Mouse (Mus musculus) ES-E14 (cell line): ENCODE results near the gene Ephx3. TPM values are rescaled to one million over a fixed set of nuclear protein-coding genes. Genes with fewer than 3 reads are reported as not detected.
A peak's percentile ranks its signal among the peaks of the same experiment; 100 is the strongest.

Source experiments
- DNase-seq: peaks from one replicate; pipeline ENCODE4 v3.0.0-alpha.2; 2013; ENCODE audit warnings: low read depth, low spot score
- H3K27ac ChIP-seq: 2 replicates; pipeline ENCODE4 v1.5.1; 2012; ENCODE audit warnings: low read depth, mild to moderate bottlenecking, low read length, moderate library complexity, mixed read lengths; ENCODE audit not compliant: poor library complexity, insufficient read depth, severe bottlenecking
- H3K36me3 ChIP-seq: 2 replicates; pipeline ENCODE4 v1.6.1; 2012; ENCODE audit warnings: mild to moderate bottlenecking, low read length, moderate library complexity, mixed read lengths; ENCODE audit not compliant: control insufficient read depth, poor library complexity, insufficient read depth, severe bottlenecking
- H3K4me1 ChIP-seq, 2 experiments: fragments of 150-350 bp in 1 of 2; sonication (generic) in 1 of 2; 2 replicates each; pipeline ENCODE4 v1.6.1; 2012; ENCODE audit warnings: low read length in 2 of 2, mild to moderate bottlenecking in 1 of 2, mixed read lengths in 1 of 2; ENCODE audit not compliant: control insufficient read depth in 2 of 2, insufficient read depth in 2 of 2, poor library complexity in 1 of 2
- H3K4me3 ChIP-seq, 2 experiments: fragments of 150-350 bp in 1 of 2; sonication (generic) in 1 of 2; 2 replicates each; pipeline ENCODE4 v1.5.1; 2012; ENCODE audit warnings: low read length in 2 of 2, low read depth in 1 of 2, mild to moderate bottlenecking in 1 of 2, mixed read lengths in 1 of 2; ENCODE audit not compliant: insufficient read depth in 1 of 2, poor library complexity in 1 of 2, severe bottlenecking in 1 of 2
- H3K9ac ChIP-seq: 2 replicates; pipeline ENCODE4 v1.6.1; 2012; ENCODE audit warnings: low read depth, mild to moderate bottlenecking, low read length, mixed read lengths; ENCODE audit not compliant: poor library complexity, insufficient read depth, severe bottlenecking
- H3K9me3 ChIP-seq: fragments of 150-350 bp; sonication (generic); 2 replicates; pipeline ENCODE4 v1.6.1; 2012; ENCODE audit warnings: low read depth, mild to moderate bottlenecking, low read length; ENCODE audit not compliant: control insufficient read depth, insufficient read depth
- CHD2 ChIP-seq: IDR thresholded peaks from 2 replicates; pipeline ENCODE4 v1.6.1; 2014; ENCODE audit warnings: mild to moderate bottlenecking, low read depth, low read length, inconsistent platforms
- HCFC1 ChIP-seq: IDR thresholded peaks from 2 replicates; pipeline ENCODE4 v1.6.1; 2012; ENCODE audit warnings: low read length, inconsistent platforms, borderline replicate concordance; ENCODE audit not compliant: insufficient read depth
- MAFK ChIP-seq: IDR thresholded peaks from 2 replicates; pipeline ENCODE4 v1.6.1; 2014; ENCODE audit warnings: mild to moderate bottlenecking, low read depth, low read length, inconsistent platforms; ENCODE audit not compliant: insufficient read depth
- ZC3H11A ChIP-seq: IDR thresholded peaks from 2 replicates; pipeline ENCODE4 v1.6.1; 2012; ENCODE audit warnings: low read depth, mild to moderate bottlenecking, inconsistent platforms, low read length, borderline replicate concordance
- ZNF384 ChIP-seq: IDR thresholded peaks from 2 replicates; pipeline ENCODE4 v1.6.1; 2012; ENCODE audit warnings: low read depth, low read length, inconsistent platforms
- in situ Hi-C, 2 experiments: fragments of 600-800 bp; cut with MboI; formaldehyde crosslinking; loops; one replicate each; pipeline ENCODE4 v1.15.1; 2025; ENCODE audit warnings: low sequenced_read_pairs in 2 of 2, inconsistent platforms in 1 of 2; ENCODE audit not compliant: unreplicated experiment in 2 of 2
- total RNA-seq: library from RNA; depleted of rRNA; stranded (reverse); fragments of 300-350 nt; gene quantifications from 2 replicates; pipeline ENCODE4 v1.2.3, GENCODE M21; 2012

The Ephx3 gene
- total RNA-seq, 1 experiment, result 0.71 TPM

DNA sequence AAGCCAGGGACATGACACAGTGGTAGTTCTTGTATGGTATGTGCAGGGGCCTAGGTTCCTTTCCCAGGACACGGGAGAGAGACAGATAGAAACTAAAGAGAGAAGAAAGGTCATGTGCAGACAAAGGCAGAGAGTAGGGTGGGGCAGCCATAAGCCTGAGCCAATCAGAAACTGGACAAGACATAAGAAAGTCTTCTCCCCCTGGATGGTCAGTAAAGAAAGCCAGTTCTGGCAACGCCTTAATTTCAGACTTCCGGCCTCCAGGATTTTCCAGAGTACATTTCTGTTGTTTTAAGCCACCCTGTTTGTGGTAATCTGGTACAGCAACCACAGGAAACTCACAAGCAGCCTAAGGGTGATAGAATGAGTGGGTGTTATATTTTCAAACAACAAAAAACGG is 28.5 kb downstream of the Ephx3 start:
- H3K4me1 ChIP-seq, result peaks cover 11 to 28% of the 10 kb centered on the region in 2 experiments
- DNase-seq, result no peak
- peaks cover 21% of the 10 kb centered on the region; the same call in 1 of the 2 replicates for H3K36me3 ChIP-seq

GRCm38 (mm10) chr17:32158841-32159240 is 30.5 kb downstream of the Ephx3 start:
- no peak overlapping the region for H3K9ac ChIP-seq
- H3K4me1 ChIP-seq, result peaks cover 6 to 14% of the 10 kb centered on the region in 2 experiments; a peak in 3 of 4 replicates
- no peaks in the 10 kb centered on the region for H3K9me3 ChIP-seq
- DNase-seq, result no peak
- in situ Hi-C loops, result no loop called here
- H3K4me3 ChIP-seq, result no peak overlapping the region
- H3K27ac ChIP-seq, result no peak overlapping the region
- TF ChIP-seq ZNF384 (no peak), ZC3H11A (no peak), MAFK (no peak), HCFC1 (no peak), CHD2 (no peak)
- peaks cover 29% of the 10 kb centered on the region; the same call in 1 of the 2 replicates for H3K36me3 ChIP-seq

More for the DNA sequence above, 28.5 kb downstream of the Ephx3 start:
- H3K27ac ChIP-seq, result no peak overlapping the region
- H3K4me3 ChIP-seq, result no peak overlapping the region
- in situ Hi-C loops, result no loop called here
- no peaks in the 10 kb centered on the region for H3K9me3 ChIP-seq
- TF ChIP-seq ZNF384 (no peak), HCFC1 (no peak), CHD2 (no peak), MAFK (no peak), ZC3H11A (no peak)
- no peak overlapping the region for H3K9ac ChIP-seq

DNA sequence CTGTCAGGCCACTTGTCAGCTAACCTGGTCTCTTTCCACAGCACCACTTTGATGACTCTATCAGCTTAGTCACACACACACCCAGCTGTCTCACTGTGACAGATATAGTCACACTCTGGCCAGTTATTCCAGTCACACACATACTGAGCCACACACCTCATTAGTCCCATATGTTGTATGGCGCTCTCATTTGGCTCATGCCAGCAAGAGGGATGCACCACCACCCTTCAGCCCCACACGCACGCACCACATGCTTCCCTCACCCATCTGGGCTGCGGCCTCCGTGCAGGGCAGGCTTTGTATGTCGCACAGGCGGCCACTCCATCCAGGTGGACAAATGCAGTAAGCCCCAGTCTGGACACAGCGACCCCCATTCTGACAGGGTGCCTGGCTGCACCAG is 42.6 kb downstream of the Ephx3 start:
- in situ Hi-C loops, result no loop called here
- Histone ChIP-seq H3K4me3 (no peak overlapping the region), H3K36me3 (peaks cover 61% of the 10 kb centered on the region), H3K4me1 (peaks cover 0 to 3% of the 10 kb centered on the region in 2 experiments; a peak in 1 of 4 replicates), H3K9ac (no peak overlapping the region), H3K27ac (no peak overlapping the region), H3K9me3 (no peaks in the 10 kb centered on the region)
- TF ChIP-seq MAFK, result no peak
- no peak for TF ChIP-seq ZNF384
- no peak for TF ChIP-seq HCFC1
- TF ChIP-seq ZC3H11A, result no peak
- no peak for TF ChIP-seq CHD2
- DNase-seq, result no peak

DNA sequence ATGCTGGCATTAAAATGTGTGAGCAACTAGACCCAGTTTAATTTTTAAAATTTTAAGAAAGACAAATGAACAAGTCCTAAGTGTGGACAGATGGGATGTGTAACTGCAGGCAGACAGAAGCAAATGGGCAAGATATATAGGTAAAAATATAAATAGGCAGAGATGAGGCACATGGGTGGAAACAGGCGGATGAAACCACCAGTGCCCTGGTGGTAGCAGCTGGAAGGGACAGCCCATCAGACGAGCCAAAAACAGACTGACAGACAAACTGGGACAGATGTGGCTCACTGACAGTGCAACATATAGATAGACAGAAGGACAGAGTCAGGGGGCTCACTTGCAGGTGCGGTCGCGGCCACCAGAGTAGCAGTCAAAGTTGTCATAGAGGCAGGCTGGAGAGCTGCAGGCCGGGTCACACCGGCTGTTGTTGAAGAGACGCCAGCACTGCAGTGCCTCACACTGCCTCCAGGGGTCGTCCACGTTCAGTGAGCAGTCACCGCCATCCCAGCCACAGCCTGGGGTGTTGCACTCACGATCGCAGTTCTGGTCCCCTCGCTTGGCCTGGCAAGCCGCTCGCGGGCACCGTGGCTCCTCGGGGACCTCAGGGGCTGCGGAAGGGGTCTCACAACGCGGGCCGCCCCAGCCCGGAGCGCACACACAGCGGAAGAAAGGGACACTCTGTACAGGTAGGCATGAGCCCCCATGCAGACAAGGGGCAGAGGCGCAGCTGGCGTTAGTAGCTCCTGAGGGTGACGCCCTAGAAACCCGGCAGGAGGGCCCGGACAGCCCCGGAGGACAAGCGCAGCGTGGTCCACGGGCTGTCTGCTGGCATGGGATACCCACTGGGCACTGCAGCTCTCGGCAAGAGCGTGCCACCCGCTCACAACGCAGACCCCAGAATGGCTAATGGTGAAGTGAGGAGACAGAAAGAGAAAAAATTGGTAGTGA is 46.2 kb downstream of the Ephx3 start:
- in situ Hi-C loops, result no loop called here
- Histone ChIP-seq H3K9ac (peak overlapping the region; percentile 66), H3K4me3 (peak overlapping the region; percentile 49; a peak in 3 of 4 replicates)

More for the DNA sequence above, 46.2 kb downstream of the Ephx3 start:
- DNase-seq, result peak; percentile 73
- Histone ChIP-seq H3K4me1 (peaks cover 0 to 3% of the 10 kb centered on the region in 2 experiments; a peak in 1 of 4 replicates), H3K36me3 (peaks cover 55% of the 10 kb centered on the region), H3K9me3 (no peaks in the 10 kb centered on the region), H3K27ac (no peak overlapping the region)
- TF ChIP-seq ZC3H11A (no peak), ZNF384 (no peak), HCFC1 (no peak), MAFK (no peak), CHD2 (no peak)
